Mouse (Mus musculus) mouse embryonic stem cell (cell line): Measurements from ENCODE around the gene Rasgrp4.
"Not testable (repeated sequence)": the region's sequence is repeated elsewhere in the genome, so short reads cannot be mapped to it uniquely, and the experiment has no call there.

ENCODE experiments used
- in situ Hi-C, 2 experiments: fragments of 300-500 bp; cut with MboI; formaldehyde crosslinking; loops; 1 replicate in 1 of 2; 3 replicates in 1 of 2; pipeline ENCODE4 v1.14.3; 2019 to 2020; ENCODE audit warnings: low sequenced_read_pairs in 2 of 2, low pct_unique_long_range_greater_than_20kb in 1 of 2, mixed read lengths in 1 of 2; ENCODE audit not compliant: unreplicated experiment in 1 of 2

Rasgrp4 gene

DNA sequence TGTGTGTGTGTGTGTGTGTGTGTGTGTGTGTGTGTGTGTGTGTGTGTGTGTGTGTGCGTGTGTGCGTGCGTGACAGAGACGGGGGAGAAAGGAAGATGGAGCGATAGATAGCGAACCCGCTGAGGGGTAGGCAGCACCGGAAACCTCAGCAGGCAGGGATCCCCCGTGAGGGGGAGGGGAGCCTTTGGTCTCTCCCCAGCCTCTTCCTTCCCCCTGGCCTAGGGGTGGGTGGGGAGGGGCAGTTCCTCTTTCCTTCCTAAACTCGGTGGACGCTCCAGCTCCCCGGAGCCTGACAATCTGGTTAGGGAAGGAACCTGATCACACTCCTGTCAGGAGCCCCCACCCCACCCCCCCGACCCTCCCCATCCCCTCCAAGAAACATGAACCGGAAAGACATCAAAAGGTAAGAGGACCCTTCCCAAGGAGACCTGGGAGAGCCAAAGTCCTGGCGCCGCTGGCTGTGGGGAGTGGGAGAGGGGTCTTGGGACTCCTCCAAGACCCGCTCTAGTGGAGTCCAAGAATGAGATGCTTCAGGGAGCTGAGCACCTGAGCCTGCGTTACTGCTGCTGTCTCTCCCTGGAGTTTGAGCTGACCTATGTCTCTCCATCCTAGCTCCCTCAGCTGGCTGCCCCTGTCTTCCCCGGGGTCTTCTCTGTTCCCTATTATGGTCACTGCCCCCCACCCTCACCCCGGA lies at the start of gene Rasgrp4:
TSS of gene Rasgrp4 (plus strand) at position 159 of the 694 bp plus-strand sequence.
- in situ Hi-C loops, result no loop called here

DNA sequence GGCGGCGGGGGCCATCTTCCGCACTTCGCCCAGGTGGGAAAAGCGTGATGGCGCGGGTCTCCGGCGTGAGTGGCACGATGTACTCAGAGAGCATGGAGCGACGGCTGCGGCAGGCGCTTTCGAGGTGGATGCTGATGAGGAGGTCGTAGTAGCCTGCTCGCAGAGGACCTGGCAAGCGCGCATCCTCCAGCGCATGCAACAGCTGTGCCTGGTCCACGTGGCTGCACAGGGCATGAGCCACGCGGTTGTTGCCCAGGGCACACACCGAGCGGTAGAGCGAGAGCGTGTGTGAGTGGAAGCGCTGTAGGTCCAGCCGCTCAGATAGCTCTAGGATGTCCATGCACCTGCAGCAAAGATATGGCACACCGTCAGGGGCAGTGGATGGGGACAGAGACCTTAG lies 48.7 kb upstream of the Rasgrp4 start:
- in situ Hi-C loops, result loop anchor here in 1 of 2 experiments (25.0 kb wide), 1 partner anchor 451 kb away; no protein-coding TSS in a partner anchor

- in situ Hi-C loops, result loop anchor here in 1 of 2 experiments (25.0 kb wide), 1 partner anchor 450 kb away; no protein-coding TSS in a partner anchor
These were observed 47.7 kb upstream of the Rasgrp4 start for GRCm38 (mm10) chr7:29086902-29087301.

DNA sequence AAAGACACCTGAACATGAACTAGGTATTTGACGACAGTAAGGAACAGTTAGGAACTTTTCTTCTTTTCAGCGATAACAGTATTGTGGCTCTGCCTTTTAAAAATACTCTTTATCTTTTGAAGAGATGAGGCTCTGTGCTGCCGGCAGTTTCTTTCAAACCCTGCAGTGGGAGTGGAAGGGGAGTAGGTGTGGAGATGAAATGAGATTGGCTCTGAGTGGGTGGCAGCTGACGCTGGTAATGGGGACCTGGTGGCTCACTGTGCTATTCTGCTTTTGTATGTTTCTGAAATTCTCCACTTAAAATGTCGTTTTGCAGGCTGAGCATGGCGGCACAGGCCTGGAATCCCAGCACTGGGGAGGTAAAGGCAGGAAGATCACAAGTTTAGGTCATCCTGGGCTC lies 45.8 kb upstream of the Rasgrp4 start:
- in situ Hi-C loops, result loop anchor here in 1 of 2 experiments (25.0 kb wide), 1 partner anchor 448 kb away; no protein-coding TSS in a partner anchor

GRCm38 (mm10) chr7:29097131-29097530 lies 37.5 kb upstream of the Rasgrp4 start:
- in situ Hi-C loops, result loop anchor here in 1 of 2 experiments (25.0 kb wide), 1 partner anchor 440 kb away; no protein-coding TSS in a partner anchor

DNA sequence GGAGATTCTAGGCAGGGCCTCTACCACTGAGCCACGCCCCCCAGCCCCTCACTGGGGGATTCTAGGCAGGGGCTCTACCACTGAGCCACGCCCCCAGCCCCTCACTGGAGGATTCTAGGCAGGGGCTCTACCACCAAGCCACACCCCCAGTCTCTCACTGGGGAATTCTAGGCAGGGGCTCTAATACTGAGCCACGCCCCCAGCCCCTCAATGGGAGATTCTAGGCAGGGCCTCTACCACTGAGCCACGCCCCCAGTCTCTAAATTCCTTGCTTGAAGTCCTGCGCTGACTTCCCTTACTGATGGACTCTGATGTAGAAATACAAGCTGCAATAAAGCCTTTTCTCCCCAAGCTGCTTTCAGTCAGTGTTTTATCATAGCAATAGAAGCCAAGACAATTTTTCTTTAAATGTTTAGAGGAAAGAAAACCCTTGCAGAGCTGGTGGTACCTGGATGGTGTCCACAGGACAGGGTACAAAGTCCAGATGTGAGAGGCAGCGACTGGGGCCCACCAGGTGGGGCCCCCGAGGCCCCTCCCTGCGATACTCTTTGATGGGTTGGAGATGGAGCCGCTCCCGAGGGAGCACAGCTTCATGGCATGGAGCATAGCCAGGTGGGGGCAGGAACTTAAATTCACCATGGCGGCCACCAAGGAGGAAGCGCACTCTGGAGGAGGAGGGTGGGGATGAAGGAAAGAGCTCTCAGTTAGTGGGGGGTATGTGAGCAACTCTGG lies 33.2 kb upstream of the Rasgrp4 start:
- in situ Hi-C loops, result no loop called here

DNA sequence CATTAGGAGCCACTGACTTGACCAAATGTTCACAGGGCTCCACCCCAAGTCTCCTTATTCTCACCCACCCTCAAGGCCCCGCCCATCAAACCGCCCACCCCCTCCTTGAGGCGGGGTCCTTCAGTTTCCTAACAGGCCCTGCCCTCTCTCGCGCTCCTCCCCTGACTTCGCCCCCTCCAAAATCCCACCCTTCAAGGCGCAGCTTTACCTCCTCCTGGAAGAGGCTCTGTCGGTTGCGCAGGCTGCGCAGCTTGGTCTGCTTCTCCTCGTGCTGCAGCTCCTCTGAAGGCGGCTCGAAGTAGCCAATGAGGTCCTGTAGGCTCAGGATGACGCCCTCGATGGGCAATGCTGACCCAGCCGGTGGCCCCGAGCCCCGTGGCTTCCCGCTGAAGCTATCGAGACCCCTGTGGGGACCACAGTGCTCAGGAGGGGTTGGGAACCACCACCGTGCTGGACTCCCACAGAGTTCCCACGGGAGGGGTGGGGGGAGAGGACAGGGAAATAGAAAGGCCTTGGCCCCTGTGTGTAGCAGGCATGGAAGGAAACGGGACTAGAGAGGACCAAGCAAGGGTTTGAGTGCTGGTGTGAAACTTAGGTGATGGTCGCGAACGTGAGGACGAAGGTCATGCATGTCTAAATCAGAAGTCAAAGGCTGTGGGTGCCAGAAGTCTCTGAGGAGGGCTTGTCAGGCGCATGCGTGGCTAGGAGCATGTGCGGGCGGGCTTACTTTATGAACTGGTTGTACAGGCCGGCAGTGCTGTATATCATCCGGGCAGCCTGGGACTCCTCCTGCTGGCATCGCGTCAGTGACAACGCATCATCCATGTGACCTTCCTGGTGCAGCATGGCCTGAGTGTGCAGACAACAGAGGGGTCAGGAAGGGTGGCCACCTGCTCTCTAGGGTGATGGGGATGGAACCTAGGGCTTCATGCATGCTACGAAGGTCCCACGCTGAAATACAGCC lies 25.4 kb upstream of the Rasgrp4 start:
- in situ Hi-C loops, result no loop called here

DNA sequence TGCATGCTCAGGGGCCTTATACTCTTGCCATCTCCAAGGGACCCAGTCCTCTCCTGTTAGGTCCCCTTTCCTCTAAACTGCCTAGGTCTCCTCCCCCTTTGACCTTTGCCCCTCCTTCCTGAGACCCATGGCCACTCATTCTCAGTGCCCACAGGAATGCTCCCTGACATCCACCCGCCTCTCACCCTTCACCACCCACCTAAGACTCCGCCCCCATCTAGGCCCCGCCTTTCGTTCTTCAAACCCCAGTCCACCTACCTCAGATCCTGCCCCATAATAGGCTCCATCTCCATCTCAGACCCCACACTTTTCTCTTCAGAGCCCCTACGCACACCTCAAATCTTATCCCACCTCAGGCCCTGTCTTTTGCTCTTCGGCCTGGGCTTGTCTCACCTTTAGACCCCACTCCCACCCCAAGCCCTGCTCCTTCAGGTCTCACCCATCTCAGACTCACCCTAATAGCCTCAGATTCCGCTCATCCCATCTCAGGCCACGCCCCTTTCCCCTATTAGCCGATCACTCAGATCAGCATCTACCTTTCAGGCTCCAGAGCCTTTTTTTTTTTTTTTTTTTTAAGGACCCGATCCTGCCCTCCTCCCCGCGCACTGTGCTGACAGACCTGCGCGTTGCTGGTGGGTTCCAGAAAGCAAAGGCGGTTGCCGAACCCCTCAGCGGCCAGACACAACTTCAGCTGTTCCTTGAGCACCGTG lies 16.4 kb upstream of the Rasgrp4 start:
- in situ Hi-C loops, result no loop called here

GRCm38 (mm10) chr7:29119526-29119925 lies 15.1 kb upstream of the Rasgrp4 start:
- in situ Hi-C loops, result no loop called here

DNA sequence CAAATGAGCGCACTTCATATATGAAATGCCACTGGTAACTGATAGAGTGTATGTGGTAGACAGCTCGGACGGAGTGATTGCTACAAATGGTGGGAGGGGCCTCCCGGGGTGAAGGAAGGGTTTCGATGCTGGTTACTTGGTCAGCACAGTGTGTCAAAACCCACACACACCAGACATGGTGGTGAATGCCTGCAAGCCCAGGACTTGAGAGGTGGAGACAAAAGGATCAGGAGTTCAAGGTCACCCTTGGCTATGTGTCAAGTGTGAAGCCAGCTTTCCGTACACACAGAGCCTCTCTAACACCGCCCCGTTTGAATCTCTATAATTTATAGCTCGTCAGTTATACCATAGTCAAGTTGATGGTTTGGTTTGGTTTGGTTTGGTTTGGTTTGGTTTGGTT lies 11.8 kb upstream of the Rasgrp4 start:
- in situ Hi-C loops, result no loop called here

- in situ Hi-C loops, result no loop called here
These were observed 10.9 kb upstream of the Rasgrp4 start for GRCm38 (mm10) chr7:29123531-29124358.

DNA sequence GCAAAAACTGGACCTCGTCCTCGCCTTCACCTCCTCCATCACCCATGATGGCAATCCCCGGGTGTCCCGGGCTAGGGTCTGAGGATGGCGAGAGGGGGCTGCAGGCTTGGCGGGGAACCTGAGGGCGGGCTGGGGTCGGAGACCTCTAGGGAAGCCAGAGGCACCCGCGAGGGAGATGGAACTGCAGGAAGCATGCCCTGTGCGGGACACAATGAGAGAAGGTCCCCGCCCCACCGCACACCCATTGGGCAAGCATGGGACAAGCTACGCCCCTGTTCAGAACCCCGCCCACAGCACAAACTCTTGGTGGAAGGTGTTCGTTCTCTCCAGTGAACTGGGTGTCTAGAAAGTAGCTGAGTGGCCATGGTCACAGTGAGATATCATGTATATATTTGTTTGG lies 9.7 kb upstream of the Rasgrp4 start, which contains the start of gene Ryr1:
TSS of gene Ryr1 (minus strand) at position 210 of the 400 bp plus-strand sequence.
- in situ Hi-C loops, result no loop called here

GRCm38 (mm10) chr7:29126173-29126915 lies 8.3 kb upstream of the Rasgrp4 start:
- in situ Hi-C loops, result no loop called here

DNA sequence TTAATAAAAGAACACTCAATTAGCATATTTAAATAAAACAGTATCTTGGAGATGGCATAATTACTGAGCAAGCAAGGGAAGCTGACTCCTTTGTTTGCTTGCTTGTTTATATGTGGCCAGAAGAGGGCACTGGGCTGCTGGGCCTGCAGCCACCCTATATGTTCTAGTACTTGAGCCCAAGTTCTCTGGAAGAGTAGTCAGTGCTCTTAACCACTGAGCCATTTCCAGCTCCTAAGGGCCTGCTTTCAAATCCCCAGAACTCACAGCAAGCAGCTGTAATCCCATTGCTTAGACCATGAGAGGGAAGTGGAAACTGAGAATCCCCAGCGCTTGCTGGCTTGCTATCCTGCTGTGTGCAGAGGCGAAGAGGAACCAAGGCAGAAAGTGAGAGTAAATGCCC lies 5.9 kb upstream of the Rasgrp4 start:
- in situ Hi-C loops, result no loop called here

DNA sequence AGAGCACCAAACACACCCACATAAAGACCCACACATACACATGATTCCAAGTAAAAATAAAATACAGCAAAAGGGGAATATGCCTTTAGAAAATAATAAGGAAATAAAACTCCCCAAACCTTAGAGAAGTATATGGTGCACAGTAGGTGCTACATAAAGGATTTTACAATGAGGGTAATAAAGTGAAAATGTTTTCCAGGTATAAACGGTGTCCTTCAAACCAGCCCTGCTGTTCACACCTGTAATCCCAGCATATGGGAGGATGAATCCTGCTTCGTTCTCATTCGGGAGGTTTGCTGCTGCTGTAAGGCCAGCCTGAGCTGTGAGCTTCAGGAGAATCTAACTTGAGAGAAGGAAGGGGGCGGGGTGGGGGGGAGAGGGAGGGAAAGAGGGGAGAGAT lies 421 bp upstream of the Rasgrp4 start:
- in situ Hi-C loops, result no loop called here

- in situ Hi-C loops, result no loop called here
These were observed 2.8 kb downstream of the Rasgrp4 start for GRCm38 (mm10) chr7:29137429-29137828.

- in situ Hi-C loops, result not testable (repeated sequence)
These were observed 4.6 kb downstream of the Rasgrp4 start for GRCm38 (mm10) chr7:29139237-29139636.
